Mouse (Mus musculus): ENCODE data around the gene Mmp9.

The Mmp9 gene

GRCm38 (mm10) chr2:164912749-164913427, 27.7 kb upstream of the Mmp9 start:
- DNase-seq (ENCODE audit: low spot score): no peak

- DNase-seq (ENCODE audit: low spot score): no peak
Observed at GRCm38 (mm10) chr2:164913428-164913786, 27.2 kb upstream of the Mmp9 start.

DNA sequence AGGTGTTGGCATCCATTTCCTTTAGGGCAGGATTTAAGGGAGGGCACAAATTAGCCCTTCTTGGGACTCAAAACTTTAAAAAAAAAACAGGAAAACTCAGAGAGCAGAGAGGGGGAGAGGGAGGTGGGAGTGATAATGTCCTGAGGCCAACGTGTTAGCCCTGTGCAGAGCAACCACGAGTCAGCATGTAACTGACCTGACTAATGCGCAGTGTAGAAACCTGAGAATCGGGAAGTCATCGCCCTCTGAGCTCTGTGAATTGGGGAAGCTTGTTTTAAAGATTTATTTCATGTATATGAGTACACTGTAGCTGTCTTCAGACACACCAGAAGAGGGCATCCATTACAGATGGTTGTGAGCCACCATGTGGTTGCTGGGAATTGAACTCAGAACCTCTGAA, 23.8 kb upstream of the Mmp9 start:
- no peak for DNase-seq (ENCODE audit: low spot score)

DNA sequence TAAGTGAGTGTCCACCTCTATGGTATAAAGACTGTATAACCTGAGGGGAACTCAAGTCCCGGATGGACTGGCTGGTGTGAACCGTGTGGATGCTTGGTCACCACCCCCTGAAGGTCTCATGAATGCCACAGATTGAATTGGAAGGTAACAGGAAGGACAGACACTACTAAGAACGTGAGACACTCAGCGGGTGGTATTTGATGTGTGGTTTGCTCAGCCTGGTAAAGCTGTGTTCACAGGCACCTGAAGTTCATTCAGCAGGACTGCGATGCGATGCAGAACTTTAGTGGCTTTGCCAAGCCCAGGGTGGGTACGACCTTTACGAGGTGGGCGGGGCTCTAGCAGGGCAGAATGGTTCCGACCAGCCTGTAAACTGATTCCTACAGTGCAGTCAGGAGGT, 23.2 kb upstream of the Mmp9 start:
- DNase-seq (ENCODE audit: low spot score): no peak

DNA sequence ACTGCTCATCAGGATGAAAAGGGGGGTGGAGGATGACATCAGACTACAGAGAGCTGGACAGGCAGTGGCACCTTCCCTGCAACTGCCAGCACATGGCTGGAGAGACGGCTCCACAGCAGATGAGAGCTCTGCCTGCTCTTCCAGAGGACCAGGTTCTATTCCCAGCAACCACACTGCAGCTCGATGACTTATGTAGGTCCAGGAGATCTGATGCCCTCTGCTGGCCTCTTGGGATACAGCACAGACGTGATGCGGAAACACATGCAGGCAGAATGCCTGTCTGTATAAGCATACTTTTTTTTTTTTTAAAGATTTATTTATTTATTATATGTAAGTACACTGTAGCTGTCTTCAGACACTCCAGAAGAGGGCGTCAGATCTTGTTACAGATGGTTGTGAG, 22.3 kb upstream of the Mmp9 start:
- no peak for DNase-seq (ENCODE audit: low spot score)

GRCm38 (mm10) chr2:164921984-164922383, 18.6 kb upstream of the Mmp9 start:
- DNase-seq (ENCODE audit: low spot score): no peak

- DNase-seq (ENCODE audit: low spot score): no peak
Observed at GRCm38 (mm10) chr2:164923291-164923690, 17.3 kb upstream of the Mmp9 start.

- peak; percentile 88 for DNase-seq (ENCODE audit: low spot score)
Observed at GRCm38 (mm10) chr2:164924100-164924857, 16.3 kb upstream of the Mmp9 start.

- no peak for DNase-seq (ENCODE audit: low spot score)
Observed at GRCm38 (mm10) chr2:164930706-164931581, 9.6 kb upstream of the Mmp9 start.

GRCm38 (mm10) chr2:164933534-164933933, 7.0 kb upstream of the Mmp9 start:
- no peak for DNase-seq (ENCODE audit: low spot score)

GRCm38 (mm10) chr2:164935991-164936390, 4.6 kb upstream of the Mmp9 start:
- DNase-seq (ENCODE audit: low spot score): no peak

DNA sequence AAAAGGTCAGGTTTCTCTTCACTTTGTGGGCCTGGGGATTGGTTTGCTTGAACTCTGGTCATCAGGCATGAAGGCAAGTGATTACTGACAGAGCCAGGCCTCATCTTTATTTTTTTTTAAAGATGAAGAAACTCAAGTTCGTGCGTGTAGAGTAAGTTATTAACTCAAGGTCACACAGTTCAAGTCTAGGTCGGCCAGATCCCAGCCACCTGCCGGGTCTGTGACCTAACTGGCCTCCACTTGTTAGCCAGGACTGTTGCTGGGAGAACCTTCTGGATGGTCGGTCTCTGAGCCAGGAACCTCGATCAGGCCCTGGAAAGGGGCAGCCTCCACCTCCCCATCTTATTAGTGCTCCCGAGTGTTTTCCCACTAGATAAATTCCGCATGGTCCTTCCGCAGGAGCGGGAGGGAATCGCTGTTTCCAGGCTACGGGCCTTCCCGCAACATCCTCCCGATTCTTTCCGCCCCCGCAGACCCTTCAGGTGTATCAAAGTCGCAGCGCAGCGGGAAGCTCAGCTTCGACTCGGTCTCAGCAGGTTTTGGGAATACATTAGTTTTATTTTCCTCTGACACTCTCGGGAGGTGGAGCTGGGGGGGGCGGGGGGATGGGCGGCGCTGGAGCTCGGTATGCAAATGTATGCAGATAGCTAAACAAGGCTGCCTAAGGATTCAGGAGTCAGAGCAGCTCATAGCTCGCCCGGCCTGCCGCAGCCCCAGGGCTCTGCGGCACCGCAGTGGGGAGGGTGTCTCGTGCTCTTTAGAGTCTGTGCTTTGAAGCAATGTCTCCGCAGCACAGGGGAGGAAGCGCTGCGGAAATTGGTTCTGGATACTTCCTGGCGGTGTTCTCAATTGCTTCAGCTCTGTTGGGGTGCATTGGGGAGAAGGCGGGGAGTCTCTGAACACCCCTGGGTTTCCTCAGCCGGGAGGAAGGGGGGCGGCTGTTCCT, 2.2 kb upstream of the Mmp9 start:
- DNase-seq (ENCODE audit: low spot score): no peak

DNA sequence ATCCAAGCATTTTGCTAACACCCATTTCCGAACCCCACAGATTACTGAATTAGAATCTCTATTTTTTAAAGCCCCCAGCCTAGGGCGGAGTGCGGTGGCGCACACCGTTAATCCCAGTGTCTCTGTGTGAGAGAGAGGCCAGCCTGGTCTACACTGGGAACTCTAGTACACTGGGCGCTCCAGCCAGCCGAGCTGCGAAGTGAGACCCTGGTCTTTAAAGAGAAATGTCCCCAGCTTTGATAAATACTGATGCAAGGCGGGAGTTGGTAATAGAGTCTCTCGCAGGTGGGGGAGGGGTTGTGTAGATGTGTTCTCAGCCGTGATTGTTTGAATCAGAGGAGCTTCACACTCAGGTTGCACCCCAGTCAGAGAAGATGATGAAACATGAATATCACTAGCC, 1.5 kb upstream of the Mmp9 start:
- DNase-seq (ENCODE audit: low spot score): no peak

GRCm38 (mm10) chr2:164942692-164943290, 2.2 kb downstream of the Mmp9 start:
- no peak for DNase-seq (ENCODE audit: low spot score)

DNA sequence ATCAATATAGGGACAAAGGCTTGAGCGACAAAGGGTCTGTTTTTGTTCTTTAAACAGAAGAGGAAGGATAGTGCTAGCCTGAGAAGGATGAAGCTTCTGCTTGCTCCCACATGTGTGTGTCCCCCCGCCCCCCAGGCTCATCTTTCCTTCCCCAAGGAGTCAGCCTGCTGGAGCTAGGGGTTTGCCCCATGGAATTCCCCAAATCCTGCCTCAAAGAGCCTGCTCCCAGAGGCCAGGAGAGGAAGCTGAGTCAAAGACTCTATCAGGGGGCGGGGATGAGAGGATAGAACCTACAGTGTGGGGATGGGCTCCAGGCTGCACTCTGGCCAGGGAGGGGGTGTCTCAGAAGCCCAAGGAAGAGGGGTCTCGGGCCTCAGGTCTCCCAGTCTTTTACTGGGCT, 6.9 kb downstream of the Mmp9 start:
- no peak for DNase-seq (ENCODE audit: low spot score)

GRCm38 (mm10) chr2:164947930-164948329, 7.3 kb downstream of the Mmp9 start:
- DNase-seq (ENCODE audit: low spot score): no peak

DNA sequence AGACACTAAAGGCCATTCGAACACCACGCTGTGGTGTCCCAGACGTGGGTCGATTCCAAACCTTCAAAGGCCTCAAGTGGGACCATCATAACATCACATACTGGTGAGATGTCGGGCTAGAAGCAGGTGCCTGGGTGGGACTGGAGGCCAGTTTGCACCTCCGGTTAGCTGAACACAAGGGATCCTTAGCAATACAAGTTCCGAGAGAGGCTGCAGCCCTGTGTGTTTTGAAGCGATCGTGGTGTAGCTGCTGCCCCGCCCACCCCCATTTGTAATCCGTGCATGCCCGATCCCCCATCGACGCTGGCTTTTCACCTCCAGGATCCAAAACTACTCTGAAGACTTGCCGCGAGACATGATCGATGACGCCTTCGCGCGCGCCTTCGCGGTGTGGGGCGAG, 8.4 kb downstream of the Mmp9 start:
- DNase-seq (ENCODE audit: low spot score): no peak

GRCm38 (mm10) chr2:164950501-164950900, 9.9 kb downstream of the Mmp9 start:
- DNase-seq (ENCODE audit: low spot score): no peak

DNA sequence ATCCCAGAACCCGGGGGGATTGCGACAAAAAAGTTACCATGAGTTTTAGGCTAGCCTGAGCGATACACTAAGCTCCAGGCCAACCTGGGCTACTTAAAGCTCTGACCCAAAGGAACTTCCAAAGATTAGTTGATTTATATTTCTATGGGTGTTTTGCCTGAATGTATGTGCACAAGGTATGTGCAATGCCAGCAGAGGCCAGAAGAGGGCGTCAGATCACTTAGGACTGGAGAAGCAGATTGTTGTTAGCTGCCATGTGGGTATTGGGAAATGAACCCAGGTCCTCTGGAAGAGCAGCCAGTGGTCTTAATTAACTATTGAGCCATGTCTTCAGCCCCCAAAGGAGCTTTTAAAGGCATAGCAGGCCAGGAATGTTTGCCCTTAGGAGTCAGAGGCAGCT, 11.2 kb downstream of the Mmp9 start:
- no peak for DNase-seq (ENCODE audit: low spot score)

DNA sequence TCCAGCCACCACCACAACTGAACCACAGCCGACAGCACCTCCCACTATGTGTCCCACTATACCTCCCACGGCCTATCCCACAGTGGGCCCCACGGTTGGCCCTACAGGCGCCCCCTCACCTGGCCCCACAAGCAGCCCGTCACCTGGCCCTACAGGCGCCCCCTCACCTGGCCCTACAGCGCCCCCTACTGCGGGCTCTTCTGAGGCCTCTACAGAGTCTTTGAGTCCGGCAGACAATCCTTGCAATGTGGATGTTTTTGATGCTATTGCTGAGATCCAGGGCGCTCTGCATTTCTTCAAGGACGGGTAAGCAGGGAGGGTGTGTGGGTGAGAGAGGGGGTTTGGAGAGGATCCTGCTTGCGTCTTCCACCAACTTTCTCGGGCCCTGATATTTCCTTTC, 11.9 kb downstream of the Mmp9 start:
- no peak for DNase-seq (ENCODE audit: low spot score)

- DNase-seq (ENCODE audit: low spot score): peak; percentile 75
Observed at GRCm38 (mm10) chr2:164953224-164953623, 12.6 kb downstream of the Mmp9 start.

Measured in ovary, postnatal 14 days (tissue).